Mouse (Mus musculus) MEL-GATA-1-ER (cell line): Measurements from ENCODE around the gene Ofd1.

Source experiments
- DNase-seq: peaks from one replicate; pipeline ENCODE4 v3.0.0-alpha.2; 2012; ENCODE audit warnings: low read depth; ENCODE audit errors: extremely low read depth

Ofd1 gene

DNA sequence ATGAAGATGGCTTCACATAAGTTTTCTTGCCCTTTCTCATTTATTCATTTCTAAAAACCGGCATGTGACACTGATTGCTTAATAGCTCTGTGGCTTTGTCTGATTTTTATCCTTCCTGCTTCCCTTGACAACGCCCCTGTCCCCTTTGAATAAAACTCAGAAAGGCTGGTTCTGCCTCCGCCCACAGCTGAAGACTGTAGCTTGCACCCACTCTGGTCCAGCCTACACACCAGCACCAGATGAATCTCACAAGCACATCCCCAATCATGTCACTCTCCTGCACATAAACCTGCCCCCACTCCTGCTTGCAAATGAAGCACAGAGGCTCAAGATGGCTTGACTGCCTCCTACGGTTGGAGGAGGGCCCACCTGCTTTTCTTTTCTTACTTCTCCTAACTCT, 80.0 kb downstream of the Ofd1 start:
- DNase-seq = peak; percentile 21

GRCm38 (mm10) chrX:166359927-166360440, 80.5 kb downstream of the Ofd1 start:
- peak; percentile 42 for DNase-seq

- DNase-seq = no peak
Measured at GRCm38 (mm10) chrX:166358955-166359354, 81.5 kb downstream of the Ofd1 start.

DNA sequence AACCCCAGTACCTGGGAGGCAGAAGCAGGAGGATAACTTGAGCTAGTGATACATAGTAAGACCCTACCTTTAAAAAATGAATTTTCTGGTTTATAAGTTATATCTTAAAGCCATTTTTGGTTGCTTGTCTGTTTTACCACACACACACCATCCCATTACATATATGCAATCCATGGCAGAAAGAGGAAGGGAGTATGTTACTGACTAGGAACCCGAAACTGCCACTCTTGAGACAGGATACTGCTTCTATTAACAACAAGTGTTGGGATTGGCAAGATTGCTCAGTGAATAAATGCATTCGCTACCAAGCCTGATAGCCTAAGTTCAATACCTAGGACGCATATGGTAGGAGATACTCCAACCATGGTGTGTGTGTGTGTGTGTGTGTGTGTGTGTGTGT, 84.2 kb downstream of the Ofd1 start:
- DNase-seq = peak; percentile 6

DNA sequence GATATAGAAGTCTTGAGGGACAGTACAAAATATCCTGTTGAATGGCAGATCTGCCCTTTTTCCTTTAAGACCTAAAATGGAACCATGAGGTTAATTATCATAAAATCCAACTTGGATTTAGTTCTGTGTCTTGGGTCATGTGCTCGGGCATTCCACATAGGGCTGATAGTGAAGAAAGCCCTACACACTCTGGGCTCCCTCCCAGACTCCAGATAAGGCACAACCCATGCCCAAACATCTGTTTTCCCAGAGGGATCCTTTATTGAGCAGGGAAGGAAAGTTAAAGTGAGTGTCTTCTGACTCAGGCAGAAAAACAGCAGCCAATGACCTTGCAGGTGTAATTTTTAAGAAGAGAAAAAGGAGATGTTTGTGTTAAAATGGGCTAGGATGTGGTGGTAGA, 85.6 kb downstream of the Ofd1 start:
- no peak for DNase-seq

- DNase-seq = no peak
Measured at GRCm38 (mm10) chrX:166353412-166353811, 87.1 kb downstream of the Ofd1 start.

GRCm38 (mm10) chrX:166351790-166352189, 88.7 kb downstream of the Ofd1 start:
- peak; percentile 94 for DNase-seq

GRCm38 (mm10) chrX:166348634-166349033, 91.9 kb downstream of the Ofd1 start:
- DNase-seq = no peak

DNA sequence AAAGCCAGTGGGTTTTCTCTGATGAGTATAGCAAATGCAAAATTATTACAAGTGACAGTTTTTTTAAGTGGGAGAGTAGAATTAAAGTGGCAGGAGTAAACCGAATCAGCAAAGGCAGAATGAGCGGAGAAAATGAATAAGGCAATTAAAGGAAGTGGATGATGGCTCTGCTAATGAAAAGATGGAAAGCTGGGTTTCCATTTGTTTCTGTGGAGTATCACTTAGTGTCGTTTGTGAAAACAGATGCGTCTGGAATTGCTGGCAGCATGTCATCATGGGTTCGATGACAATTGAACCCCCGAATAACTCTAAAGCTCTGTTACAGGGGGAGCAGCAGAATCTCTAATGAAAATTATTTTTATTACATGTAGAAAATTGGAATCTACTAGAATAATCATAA, 92.4 kb downstream of the Ofd1 start:
- no peak for DNase-seq

GRCm38 (mm10) chrX:166344228-166345015, 96.1 kb downstream of the Ofd1 start:
- DNase-seq = no peak

- no peak for DNase-seq
Measured at GRCm38 (mm10) chrX:166341795-166342194, 98.7 kb downstream of the Ofd1 start.
